Mouse (Mus musculus) limb, embryonic 10.5 days (tissue): ENCODE data around the gene E2f4. TPM values are rescaled to one million over a fixed set of nuclear protein-coding genes. Genes with fewer than 3 reads are reported as not detected.
A peak's percentile ranks its signal among the peaks of the same experiment; 100 is the strongest.

Experiments used
- DNase-seq: peaks from one replicate; pipeline ENCODE4 v3.0.0-alpha.2; 2017; ENCODE audit warnings: low spot score
- H3K27ac ChIP-seq: fragments of 300-500 bp; sonication (generic); 2 replicates; pipeline ENCODE4 v1.5.1; 2016; ENCODE audit warnings: mild to moderate bottlenecking
- H3K27me3 ChIP-seq: fragments of 300-500 bp; sonication (generic); 2 replicates; pipeline ENCODE4 v1.6.1; 2016; ENCODE audit warnings: low read depth, mild to moderate bottlenecking; ENCODE audit not compliant: poor library complexity, severe bottlenecking
- H3K36me3 ChIP-seq: fragments of 300-500 bp; sonication (generic); 2 replicates; pipeline ENCODE4 v1.6.1; 2016; ENCODE audit warnings: mild to moderate bottlenecking, moderate library complexity
- H3K4me1 ChIP-seq: fragments of 300-500 bp; sonication (generic); 2 replicates; pipeline ENCODE4 v1.6.1; 2016
- H3K4me3 ChIP-seq: fragments of 300-500 bp; sonication (generic); 2 replicates; pipeline ENCODE4 v1.5.1; 2016; ENCODE audit warnings: mild to moderate bottlenecking, moderate library complexity
- H3K9me3 ChIP-seq: fragments of 300-500 bp; sonication (generic); replicated peaks from 2 replicates; pipeline ENCODE4 v1.6.1; 2016; ENCODE audit warnings: mild to moderate bottlenecking
- WGBS: fragments of 180-500 bp; shearing (Covaris S2); methylation state at CpG from one replicate; pipeline ENCODE4 v1.1.7; 2016; 5-methylcytosine and 5-hydroxymethylcytosine counted together
- polyA plus RNA-seq: library from polyadenylated mRNA; unstranded; fragments of >200 nt; fragmentation: Nextera tagmentation; extraction: Ambion mirVana; gene quantifications from 2 replicates; pipeline ENCODE4 v1.2.1, GENCODE M21; 2016

Gene E2f4
- polyA plus RNA-seq: 144 and 160 TPM in 2 replicates

GRCm38 (mm10) chr8:105297511-105298192, at the start of gene E2f4:
Gene E2f4, plus strand, starts transcription at chr8:105297663.
- under 1% methylated on average over 58 of the region's 58 CpGs for WGBS
- H3K4me3 ChIP-seq: peak within 1 kb of the TSS; percentile 95
- H3K27ac ChIP-seq: peak within 1 kb of the TSS; percentile 91
- peaks cover 34% of the 10 kb centered on the region for H3K4me1 ChIP-seq
- H3K27me3 ChIP-seq: peaks cover 18% of the 10 kb centered on the region
- H3K36me3 ChIP-seq: peaks cover 42% of the 10 kb centered on the region
- DNase-seq: peak; percentile 99
- H3K9me3 ChIP-seq: no peaks in the 10 kb centered on the region

GRCm38 (mm10) chr8:105251954-105252353, 45.5 kb upstream of the E2f4 start:
- peaks cover 68% of the 10 kb centered on the region for H3K36me3 ChIP-seq

GRCm38 (mm10) chr8:105252680-105253537, 44.6 kb upstream of the E2f4 start:
- H3K4me3 ChIP-seq: no peak overlapping the region
- no peaks in the 10 kb centered on the region for H3K9me3 ChIP-seq
- no peak overlapping the region for H3K27ac ChIP-seq
- WGBS: 86% methylated on average over 10 of the region's 10 CpGs
- peaks cover 59% of the 10 kb centered on the region for H3K36me3 ChIP-seq
- DNase-seq: no peak
- H3K27me3 ChIP-seq: peaks cover 31% of the 10 kb centered on the region
- H3K4me1 ChIP-seq: peaks cover 25% of the 10 kb centered on the region

More at GRCm38 (mm10) chr8:105251954-105252353, 45.5 kb upstream of the E2f4 start:
- no peak for DNase-seq
- Histone ChIP-seq H3K4me3 (no peak overlapping the region), H3K27me3 (peaks cover 21% of the 10 kb centered on the region), H3K4me1 (peaks cover 25% of the 10 kb centered on the region), H3K27ac (no peak overlapping the region), H3K9me3 (no peaks in the 10 kb centered on the region)
- WGBS: 91% methylated on average over 6 of the region's 6 CpGs

GRCm38 (mm10) chr8:105253766-105254151, 43.7 kb upstream of the E2f4 start:
- H3K9me3 ChIP-seq: no peaks in the 10 kb centered on the region
- peaks cover 28% of the 10 kb centered on the region for H3K4me1 ChIP-seq
- peaks cover 50% of the 10 kb centered on the region for H3K36me3 ChIP-seq
- H3K27ac ChIP-seq: 0 out of 2 replicates have a peak overlapping the region, but pooled peaks have one; percentile 85
- WGBS: 40% methylated on average over 20 of the region's 20 CpGs
- H3K27me3 ChIP-seq: peaks cover 39% of the 10 kb centered on the region
- peak; percentile 38 for DNase-seq
- H3K4me3 ChIP-seq: peak overlapping the region; percentile 63

- under 1% methylated on average over 74 of the region's 74 CpGs for WGBS
- DNase-seq: peak; percentile 92
- Histone ChIP-seq H3K9me3 (no peaks in the 10 kb centered on the region), H3K36me3 (peaks cover 44% of the 10 kb centered on the region), H3K4me3 (peak overlapping the region; percentile 63), H3K27ac (peak overlapping the region; percentile 85), H3K27me3 (peaks cover 45% of the 10 kb centered on the region), H3K4me1 (peaks cover 34% of the 10 kb centered on the region)
These were observed 43.1 kb upstream of the E2f4 start for GRCm38 (mm10) chr8:105254152-105254965.

- Histone ChIP-seq H3K9me3 (no peaks in the 10 kb centered on the region), H3K27me3 (peaks cover 51% of the 10 kb centered on the region), H3K27ac (peak within 1 kb of the TSS; percentile 85), H3K4me3 (peak within 1 kb of the TSS; percentile 63), H3K36me3 (peaks cover 38% of the 10 kb centered on the region), H3K4me1 (peaks cover 40% of the 10 kb centered on the region)
- peak; percentile 77 for DNase-seq
- WGBS: under 1% methylated on average over 14 of the region's 14 CpGs
These were observed 42.5 kb upstream of the E2f4 start, which contains the start of gene B3gnt9 for GRCm38 (mm10) chr8:105254966-105255350. Gene B3gnt9, minus strand, starts transcription at chr8:105255153.

GRCm38 (mm10) chr8:105257318-105258114, 39.9 kb upstream of the E2f4 start:
- Histone ChIP-seq H3K4me1 (peaks cover 41% of the 10 kb centered on the region), H3K27me3 (peaks cover 77% of the 10 kb centered on the region), H3K9me3 (no peaks in the 10 kb centered on the region), H3K4me3 (no peak overlapping the region), H3K36me3 (peaks cover 13% of the 10 kb centered on the region; the same call in 1 of the 2 replicates), H3K27ac (no peak overlapping the region)
- 68% methylated on average over 7 of the region's 7 CpGs for WGBS
- no peak for DNase-seq

GRCm38 (mm10) chr8:105258911-105259720, 38.3 kb upstream of the E2f4 start:
- no peaks in the 10 kb centered on the region for H3K9me3 ChIP-seq
- DNase-seq: peak; percentile 67
- no peaks in the 10 kb centered on the region for H3K36me3 ChIP-seq
- peak overlapping the region; percentile 50 for H3K4me3 ChIP-seq
- 0 out of 2 replicates have a peak overlapping the region, but pooled peaks have one; percentile 2 for H3K27ac ChIP-seq
- WGBS: 2% methylated on average over 55 of the region's 55 CpGs
- peaks cover 37% of the 10 kb centered on the region for H3K4me1 ChIP-seq
- H3K27me3 ChIP-seq: peaks cover 93% of the 10 kb centered on the region

GRCm38 (mm10) chr8:105259721-105260320, 37.6 kb upstream of the E2f4 start:
- H3K27ac ChIP-seq: no peak overlapping the region
- peak; percentile 93 for DNase-seq
- peaks cover 100% of the 10 kb centered on the region for H3K27me3 ChIP-seq
- peak overlapping the region; percentile 50 for H3K4me3 ChIP-seq
- peaks cover 37% of the 10 kb centered on the region for H3K4me1 ChIP-seq
- no peaks in the 10 kb centered on the region for H3K36me3 ChIP-seq
- H3K9me3 ChIP-seq: no peaks in the 10 kb centered on the region
- WGBS: 4% methylated on average over 30 of the region's 30 CpGs

GRCm38 (mm10) chr8:105260371-105261099, 36.9 kb upstream of the E2f4 start:
- WGBS: 67% methylated on average over 7 of the region's 7 CpGs
- DNase-seq: no peak
- Histone ChIP-seq H3K27ac (no peak overlapping the region), H3K4me1 (peaks cover 34% of the 10 kb centered on the region), H3K4me3 (no peak overlapping the region), H3K27me3 (peaks cover 100% of the 10 kb centered on the region), H3K9me3 (no peaks in the 10 kb centered on the region), H3K36me3 (no peaks in the 10 kb centered on the region)
